Mouse (Mus musculus): Measurements from ENCODE around the gene Acot7.
"Not testable (repeated sequence)": the region's sequence is repeated elsewhere in the genome, so short reads cannot be mapped to it uniquely, and the experiment has no call there.

Acot7 gene

DNA sequence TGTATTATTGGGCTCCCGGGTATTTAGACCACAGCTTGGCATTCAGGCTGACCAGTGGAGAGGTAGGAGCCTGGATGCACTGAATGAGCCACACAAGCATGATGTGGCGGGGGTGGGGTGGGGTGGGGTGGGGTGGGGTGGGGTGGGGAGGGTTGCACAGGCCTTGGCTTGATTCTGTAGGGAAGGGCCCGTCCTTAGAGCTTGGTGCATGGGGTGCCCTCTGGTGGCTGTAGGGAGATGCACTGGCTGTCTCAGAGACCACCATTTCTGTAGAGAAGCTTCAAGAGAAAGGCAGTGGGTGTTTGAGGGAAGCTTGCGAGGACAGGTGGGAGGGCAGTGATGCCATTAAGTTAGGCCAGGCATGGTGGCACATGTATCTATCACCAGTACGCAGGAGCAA lies 34.6 kb downstream of the Acot7 start:
- DNase-seq: peak; percentile 69 to 77

DNA sequence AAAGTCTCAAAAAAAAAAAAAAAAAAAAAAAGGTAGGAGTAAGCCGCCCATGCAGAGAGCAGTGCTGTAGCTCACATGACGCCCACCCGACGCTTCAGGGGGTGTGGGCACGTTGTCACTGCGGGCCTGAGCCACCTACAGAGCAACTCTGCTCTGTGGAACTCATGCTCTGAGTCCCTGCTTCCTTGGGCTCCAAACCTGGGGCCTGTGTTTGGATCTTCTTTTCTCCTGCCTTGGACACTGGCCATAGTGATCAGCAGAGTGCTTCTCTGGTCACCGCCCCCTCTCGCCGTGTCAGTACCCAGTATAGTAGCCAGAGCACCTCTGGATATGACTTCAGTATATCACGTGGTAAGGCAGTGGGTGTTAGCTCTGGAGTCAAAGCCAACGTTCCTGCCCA lies 35.0 kb downstream of the Acot7 start:
- no peak for DNase-seq

DNA sequence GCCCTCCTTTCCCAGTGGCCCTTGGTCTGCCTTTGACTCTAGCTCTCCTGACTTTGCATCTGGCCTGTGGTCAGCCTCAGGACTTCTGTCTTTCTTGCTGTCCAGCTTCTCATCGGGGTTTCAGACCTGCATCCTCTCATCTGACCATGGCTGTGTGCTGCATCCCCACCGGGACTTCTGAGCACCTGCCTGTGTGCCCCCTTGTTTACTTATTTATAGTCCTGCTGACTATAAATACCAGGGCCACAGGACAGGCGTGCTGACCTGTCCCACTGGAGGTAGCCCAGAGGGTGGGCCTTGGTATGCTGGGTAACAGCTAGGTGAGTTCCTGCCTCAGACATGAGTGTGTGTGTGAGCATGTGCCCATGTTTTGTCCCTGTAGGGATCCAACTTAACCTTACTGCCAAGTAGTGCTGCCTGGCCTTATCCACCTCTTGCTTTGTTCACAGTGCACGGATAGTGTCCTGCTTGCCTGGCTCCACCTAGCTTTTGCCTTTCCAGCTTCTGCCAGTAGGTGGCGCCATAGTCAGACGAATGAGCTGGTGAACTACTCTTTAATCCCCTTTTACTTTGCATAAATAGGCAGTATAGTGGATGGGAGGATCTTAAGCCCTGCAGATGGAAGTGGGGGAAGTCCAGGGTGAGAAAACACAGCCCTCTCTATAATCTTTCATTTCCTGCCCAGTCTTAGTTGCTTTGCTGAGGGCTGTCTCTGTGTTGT lies 36.0 kb downstream of the Acot7 start:
- DNase-seq: peak; percentile 87 to 96

DNA sequence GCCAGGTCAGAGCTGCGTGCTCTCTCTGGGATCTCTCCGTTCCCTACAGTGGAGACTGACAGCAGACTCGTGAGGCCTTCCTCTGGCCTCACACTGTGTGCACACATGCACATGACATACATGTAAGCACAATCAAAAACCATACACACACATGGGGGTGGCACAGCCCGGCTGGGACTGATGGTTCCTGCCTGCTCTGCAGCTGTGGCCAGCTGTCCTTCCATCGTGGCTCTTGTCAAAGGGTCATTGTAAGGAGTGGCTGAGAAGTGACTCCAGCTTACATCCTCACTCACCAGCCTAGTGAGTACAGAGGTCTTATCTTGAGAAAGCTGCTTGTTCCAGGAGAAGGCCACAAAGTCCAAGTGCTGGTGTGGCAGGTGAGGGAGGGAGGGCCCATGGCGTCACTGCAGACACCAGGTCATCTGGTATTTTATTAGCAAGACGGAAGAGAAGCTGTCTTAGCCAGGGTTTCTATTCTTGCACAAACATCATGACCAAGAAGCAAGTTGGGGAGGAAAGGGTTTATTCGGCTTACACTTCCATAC lies 37.0 kb downstream of the Acot7 start:
- DNase-seq: no peak

DNA sequence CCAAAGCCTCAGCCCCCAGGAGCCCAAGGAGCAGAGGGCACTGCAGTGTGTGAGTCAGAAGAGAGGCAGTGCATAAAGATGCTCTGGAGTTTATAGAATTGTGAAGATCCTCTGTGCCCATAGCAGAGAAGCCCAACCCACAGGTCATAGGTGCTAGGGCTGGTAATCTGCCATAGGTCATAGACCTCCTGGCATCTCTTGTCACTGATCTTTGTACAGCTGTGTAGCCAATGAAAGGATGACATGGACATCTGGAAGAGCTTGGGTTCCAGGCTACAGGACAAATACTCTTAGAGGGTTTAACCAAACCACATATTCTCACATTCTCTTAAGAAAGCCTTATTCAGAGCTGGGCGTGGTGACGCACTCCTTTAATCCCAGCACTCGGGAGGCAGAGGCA lies 41.7 kb downstream of the Acot7 start:
- no peak for DNase-seq

DNA sequence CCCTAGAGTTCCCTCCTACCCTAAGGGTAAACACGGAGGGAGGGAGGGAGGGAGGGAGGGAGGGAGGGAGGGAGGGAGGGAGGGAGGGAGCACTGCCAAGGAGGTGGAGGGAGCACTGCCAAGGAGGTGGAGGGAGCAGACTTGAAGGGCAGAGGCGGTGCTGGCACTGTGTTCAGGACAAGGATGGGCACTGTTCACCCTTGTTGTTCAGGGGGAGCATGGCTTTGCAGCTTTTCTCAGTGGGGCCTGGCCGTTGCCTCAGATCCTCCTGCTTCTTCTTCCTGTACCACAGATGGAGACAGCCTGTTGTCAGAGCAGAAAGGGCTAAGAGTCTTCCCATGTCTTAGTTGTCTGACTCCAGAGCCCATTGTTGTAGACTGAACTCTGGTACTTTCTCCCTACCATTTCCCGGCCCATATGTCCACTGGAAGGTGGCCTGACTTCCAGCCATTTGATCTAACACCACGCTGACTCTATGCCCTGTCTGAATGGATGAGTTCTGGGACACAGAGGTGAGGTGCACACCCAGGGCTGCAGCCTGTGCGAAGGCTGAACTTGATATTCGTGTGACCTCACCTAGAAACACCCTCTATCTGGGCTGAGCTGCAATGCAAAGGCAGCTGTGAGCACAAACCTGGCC lies 43.0 kb downstream of the Acot7 start:
- no peak for DNase-seq

DNA sequence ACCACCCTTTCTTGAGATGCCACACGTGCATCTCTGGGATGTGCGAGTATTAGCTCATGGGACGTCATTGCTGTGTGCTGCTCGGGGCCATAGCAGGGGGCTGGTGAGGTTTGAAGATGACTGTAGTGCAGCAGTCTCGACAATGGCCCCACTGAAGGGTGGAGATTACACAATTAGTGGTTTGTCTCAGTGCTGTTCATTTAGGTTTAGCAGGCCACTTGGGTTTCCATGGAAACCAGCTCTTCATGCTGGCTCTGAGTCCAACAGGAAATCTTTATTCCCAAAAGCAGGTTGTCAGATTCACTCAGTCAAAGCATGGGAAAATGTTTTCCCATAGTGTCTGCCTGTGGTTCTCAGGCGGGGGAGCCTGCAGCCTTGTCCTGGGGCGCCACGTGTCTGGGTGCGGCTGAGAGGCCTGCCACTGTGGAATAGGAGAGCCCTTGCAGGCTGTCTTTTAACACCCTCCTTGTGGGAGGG lies 43.5 kb downstream of the Acot7 start:
- no peak for DNase-seq

DNA sequence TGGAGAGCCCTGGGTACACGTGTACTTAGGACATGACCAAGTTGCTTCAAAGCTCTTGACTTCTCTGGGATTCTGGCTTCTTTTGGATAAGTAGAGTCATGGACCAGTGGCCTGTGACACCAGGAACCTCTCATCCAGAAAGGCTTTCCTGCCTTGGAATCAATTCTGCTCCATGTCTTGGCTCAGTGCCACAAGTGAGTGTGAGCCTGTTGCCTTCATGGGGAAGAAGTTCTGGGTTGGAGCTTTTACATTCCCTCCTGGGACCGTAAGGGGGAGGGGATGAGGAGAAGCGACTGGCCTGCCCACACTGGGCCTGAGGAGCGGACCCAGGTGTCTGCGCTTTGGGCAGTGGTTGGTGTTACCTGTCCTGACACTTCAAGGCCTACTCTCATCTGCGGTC lies 44.2 kb downstream of the Acot7 start:
- peak in 1 of 2 experiments; percentile 43 for DNase-seq

DNA sequence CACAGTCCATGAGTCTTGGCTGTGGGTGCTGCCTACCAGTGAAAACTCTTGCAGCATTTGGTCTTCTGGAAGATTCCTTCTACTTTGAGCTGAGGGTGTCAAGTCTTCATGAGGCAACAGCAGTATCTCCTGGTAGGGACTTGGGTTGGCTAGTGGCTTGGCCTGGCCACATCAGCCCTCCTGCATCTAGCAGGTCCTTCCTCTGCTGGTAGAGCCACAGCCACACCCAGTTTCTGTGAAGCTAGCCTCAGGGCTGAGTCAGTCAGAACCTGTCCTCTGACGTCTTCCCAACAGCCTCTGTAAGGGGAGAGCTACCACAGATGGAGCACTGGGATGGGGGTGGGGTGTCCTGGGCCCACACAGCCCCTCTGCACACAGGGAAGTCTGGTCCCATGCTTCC lies 44.6 kb downstream of the Acot7 start:
- DNase-seq: no peak

DNA sequence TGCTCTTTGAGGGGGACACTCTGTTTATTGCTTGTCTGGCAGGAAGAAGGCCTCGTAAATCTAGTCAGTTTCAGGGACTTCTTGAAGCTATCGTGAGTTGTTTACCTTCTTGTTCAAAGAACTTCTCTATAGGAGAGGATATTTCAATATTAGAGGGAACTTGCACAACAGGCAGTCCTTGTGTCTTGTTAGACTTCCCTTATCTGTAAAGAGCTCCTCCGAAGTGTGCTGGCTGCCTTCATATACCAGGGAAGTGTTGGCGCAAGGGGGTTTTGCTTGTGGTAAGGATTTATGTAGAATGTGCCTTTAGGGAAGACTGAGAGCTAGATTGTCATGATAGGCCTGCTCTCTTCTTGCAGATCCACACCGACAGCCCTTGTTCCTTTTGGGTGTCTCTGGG lies 46.2 kb downstream of the Acot7 start:
- DNase-seq: no peak

DNA sequence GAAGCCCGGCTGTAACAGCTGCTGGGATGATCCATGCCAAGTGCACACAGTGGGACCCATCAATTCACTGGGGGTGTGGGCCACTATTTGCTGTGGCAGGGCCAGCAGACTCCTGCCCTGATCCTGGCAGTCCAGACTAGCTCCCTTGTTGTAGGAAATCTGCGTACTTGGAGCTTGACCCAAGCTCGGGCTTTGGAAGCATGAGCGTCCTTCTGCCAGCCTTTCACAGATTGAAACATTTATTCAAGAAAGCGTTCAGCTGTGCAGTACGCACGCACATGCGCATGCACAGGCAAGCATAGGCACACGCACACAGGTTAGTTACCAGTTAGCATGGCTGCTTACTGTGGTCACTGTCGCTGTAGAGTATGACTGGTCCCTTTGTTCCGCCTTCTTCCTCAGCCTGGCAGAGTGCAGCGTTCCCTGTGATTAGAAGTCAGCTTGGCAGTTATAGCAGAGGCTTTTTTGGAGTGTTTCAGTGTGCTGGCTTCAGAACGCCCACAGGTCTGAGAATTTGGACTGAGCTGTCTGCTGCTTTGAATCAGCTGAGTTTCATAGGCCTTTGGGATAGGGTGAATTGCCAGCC lies 49.1 kb downstream of the Acot7 start:
- no peak for DNase-seq

DNA sequence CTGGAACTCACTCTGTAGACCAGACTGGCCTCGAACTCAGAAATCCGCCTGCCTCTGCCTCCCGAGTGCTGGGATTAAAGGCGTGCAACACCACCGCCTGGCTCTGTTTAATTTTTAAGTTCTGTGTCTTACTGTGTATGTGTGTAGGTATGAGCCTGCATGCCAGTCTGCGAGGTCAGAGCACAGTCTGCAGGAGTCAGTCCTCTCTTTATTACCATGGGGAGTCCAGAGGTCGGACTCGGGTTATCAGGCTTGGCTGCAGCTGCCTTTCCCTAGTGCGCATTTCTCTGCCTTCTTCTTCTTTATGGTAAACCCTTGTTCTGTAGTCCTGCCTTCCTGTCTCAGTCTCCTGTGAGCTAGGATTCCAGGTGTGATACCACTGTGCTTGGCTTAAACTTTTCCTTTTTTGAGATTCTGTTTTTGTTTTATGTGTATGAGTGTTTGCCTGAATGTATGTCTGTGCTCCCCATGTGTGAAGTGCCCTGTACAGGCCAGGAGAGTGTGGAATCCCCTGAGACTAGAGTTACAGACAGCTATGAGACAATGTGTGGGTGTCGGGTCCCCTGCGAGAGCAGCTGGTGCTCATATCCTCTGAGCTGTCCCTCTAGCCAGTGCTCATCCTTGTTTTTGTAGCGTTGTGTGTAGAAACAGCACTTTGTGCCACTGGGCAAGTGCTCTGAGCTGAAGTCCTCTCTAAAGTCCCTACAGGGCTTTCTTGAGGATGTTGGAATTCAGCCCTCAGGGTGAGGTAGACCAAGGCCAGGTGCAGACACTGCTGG lies 50.0 kb downstream of the Acot7 start:
- no peak for DNase-seq

DNA sequence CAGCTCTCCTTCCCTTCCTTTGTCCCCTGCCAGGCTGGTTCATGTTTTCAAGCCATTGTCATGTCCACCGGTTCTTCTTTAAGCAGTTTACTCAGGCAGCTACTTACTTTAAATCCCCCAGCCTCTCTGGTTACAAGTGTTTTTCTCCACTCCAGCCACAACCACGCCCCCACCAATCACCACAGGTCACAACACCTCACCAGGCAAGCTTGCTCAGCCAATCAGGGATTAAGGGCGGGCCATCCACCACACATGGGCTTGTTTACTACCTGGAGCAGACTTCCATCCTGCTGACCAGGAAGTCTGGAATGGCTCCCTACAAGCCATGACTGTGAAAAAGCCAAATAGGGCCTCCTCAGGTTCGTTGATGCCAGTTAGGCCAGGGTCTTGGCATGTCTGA lies 52.4 kb downstream of the Acot7 start:
- not testable (repeated sequence) for DNase-seq

DNA sequence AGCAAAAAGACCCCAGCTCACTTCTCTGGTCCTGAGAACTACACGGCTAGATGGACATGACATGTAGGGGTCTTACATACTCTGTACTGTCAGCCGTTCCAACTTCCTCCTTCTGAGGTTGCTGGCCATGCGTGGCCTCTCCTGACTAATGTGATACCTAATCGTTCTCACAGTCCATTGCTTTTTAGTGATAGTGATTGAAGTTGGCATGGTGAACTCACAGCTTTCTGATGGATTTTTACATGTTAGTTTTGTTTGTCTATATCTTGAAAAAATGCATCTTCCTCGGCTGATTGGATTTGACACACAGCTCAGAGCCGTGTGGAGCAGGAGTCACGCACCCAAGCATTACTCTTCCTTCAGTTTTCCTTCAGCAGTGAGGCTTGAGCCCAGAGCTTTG lies 53.4 kb downstream of the Acot7 start:
- DNase-seq: no peak

DNA sequence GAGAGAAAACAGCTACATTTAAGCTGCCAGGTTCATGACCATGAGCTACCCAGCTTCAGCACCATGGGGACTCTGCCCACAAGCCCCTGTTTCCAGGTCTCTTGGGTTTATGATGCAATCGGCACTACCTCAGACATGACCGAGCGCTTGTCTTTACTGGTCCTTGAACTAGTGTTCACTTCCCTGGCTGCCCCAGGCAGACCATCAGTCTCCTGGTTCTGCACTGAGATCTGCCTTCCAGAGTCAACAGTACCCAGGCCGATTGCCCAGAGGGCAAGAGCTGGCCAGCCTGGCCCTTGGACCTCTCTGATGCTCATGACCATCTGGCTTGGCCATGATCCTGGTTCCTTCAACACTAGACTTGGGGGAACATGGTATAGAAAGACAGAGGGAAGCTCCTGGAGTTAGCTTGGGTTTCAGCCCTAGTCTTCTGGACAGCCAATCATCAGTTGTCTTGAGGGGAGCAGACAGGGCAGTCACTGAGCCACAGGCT lies 54.5 kb downstream of the Acot7 start:
- DNase-seq: no peak

DNA sequence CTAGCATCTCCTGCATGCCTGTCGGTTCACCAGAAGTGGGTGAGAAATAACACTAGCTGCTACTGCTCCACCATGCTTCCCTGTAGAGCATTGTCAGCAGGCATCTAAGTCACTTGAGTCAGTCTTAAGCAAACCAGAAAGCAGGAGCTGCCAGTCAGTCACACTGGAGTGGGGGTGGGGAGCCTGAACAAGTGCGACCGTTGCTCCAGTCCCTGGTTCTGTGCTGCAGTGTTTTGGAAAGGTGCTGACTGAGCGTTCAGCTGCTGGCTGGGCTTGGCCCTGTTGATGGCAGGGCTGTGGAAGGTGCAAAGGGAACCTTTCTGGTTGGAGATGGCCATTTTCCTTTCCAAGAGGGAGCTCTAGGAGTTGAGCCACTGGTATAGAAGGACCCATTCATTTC lies 62.0 kb downstream of the Acot7 start:
- DNase-seq: no peak

DNA sequence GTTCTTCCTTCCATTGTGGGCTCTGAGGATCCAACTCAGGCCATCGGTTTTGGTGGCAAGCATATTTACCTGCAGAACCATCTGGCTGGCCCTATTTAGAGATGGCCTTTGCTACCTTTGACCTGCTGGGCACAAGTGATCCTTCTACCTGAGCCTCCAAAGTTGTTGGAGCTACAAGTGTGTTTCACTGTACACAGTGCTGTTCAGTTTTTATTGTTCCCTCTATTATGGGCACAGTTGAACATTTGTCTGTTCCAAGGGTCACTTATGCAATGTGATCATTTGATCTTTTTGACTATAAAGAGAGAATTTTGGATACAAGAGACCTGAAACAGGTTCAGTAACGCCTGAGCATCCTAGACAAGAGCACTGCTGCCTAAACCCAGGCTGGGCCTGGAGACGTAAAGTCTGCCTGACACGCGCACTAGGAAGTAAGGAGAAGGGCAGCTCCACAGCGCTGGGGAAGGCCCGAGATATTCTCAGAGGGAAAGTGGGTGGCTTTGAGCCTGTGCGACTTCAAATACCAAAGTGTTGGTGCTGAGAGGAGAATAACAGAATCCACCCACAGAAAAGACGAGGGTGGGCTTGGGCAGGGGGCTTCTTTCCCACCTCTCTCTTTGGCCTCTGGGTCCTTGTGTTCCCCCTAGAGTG lies 65.4 kb downstream of the Acot7 start:
- DNase-seq: no peak

DNA sequence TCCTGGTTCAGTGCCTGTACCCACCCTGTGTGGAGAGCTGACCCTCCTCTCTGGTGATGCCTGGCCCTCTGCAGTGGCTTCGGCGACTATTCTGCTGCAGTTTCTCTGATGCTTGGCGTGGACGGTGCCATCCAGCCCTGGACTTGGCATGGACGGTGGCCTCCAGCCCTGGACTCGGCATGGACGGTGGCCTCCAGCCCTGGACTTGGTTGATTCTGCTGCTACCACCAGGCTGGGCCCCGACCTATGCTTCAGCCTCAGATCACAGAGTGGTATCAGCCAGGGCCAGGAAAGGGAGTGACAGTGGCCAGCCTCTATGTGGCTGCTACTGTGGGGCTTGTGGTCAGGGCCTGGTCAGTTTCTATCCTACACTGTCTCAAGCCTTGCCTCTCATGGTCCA lies 66.0 kb downstream of the Acot7 start:
- no peak for DNase-seq

DNA sequence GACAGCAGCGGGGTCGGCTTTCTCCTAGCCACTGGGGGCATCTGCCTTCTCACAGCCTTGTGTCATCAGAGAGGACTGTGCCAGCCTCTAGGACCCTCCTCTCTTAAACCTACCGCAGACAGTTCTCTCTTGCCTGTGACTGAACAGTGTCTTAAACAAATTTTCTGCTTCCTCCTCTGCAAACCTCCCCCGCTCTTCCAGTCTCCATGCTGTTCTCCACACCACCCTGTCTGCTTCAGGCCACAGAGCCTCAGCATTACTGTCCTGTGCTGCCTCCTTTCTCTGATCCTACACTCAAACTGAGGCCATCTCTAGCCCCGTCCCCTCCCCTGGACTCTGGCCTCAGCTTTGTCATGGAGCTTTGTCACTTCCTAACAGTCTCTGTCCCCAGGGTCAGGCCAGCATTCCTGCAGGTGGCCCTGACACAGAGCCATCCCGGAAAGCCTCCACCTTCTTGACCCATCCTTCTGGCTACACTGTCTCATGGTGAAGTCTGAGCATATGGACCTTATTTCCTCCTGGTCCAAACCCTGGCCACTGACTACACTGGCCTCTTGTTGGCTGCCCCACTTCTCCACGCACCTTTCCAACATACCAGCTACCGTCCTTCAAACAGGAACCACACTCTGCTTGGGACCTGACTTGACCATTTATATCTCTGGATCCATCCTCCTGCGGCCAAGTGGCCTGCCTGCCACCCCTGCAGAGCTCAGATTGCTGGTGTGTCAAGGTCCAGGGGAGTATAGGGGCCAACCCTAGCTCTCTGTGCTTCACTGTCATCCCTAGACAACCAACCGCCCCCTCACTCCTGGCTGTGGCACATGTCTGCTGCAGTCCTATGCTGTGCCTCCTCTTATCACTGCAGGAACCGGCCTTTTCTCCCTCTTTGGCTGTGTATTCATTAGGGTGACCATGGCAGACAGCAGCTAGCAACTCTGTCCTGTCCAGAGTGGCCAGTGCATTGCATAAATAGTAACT lies 66.9 kb downstream of the Acot7 start:
- no peak for DNase-seq

DNA sequence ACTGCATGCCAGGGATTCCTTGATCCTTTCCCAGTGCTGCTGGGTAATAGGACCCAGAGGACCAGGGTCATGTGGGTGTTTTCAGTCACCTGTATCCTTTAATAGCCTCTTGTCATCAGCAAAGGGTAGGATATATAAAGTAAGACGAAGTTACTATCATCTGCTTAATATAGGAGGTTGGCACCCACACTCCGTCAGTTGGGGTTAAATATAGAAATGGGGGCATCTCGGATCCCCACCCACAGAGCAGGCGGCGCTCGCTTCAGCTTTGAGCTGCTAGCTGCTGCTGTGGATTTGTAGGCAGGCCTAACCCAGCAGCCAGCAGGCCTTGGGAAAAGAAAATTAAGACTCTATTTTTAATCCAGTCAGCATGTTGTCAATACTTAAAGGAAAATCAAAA lies 68.1 kb downstream of the Acot7 start:
- no peak for DNase-seq

DNA sequence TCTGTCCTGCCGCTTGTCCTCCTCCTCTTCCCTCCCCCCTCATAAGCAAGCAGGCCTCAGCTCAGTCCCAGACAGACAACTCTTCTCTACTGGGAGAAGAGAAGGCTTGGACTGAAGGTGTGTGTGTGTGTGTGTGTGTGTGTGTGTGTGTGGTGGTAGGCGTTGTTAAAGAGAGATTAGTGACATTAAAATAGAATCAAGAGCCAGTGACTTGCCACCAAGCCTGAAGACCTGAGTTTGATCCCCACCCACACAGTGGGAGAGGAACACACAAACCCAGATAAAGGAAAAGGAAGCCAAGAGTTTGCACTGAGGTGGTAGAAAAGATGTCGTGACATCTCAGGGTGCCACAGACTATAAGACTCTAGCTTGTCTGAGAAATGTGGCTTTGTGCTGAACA lies 69.3 kb downstream of the Acot7 start:
- no peak for DNase-seq

Measured in kidney, postnatal 25 days (tissue).